Mouse (Mus musculus) CD4-positive, CD25-positive, alpha-beta regulatory T cell, adult 4 months (primary cell): Measurements from ENCODE around the gene Kpnb1. TPM values are rescaled to one million over a fixed set of nuclear protein-coding genes. Genes with fewer than 3 reads are reported as not detected.
"Not testable (repeated sequence)": the region's sequence is repeated elsewhere in the genome, so short reads cannot be mapped to it uniquely, and the experiment has no call there.

Source experiments
- ATAC-seq: one replicate; pipeline ENCODE4 v1.8.0; 2017
- polyA plus RNA-seq, 2 experiments: library from polyadenylated mRNA; unstranded; fragments of 100-300 nt; shearing (Covaris generic); gene quantifications; one replicate each; pipeline ENCODE4 v1.2.1; 2017

The Kpnb1 gene
- polyA plus RNA-seq: 10 to 100 TPM; 23.5 to 33.4 TPM

GRCm38 (mm10) chr11:97187764-97188642, at the start of gene Kpnb1:
Gene Kpnb1 (minus strand): TSS chr11:97187881.
- peak; percentile 76 for ATAC-seq

GRCm38 (mm10) chr11:97232436-97232835, 44.8 kb upstream of the Kpnb1 start:
- ATAC-seq: no peak

GRCm38 (mm10) chr11:97229396-97229795, 41.7 kb upstream of the Kpnb1 start:
- no peak for ATAC-seq

- no peak for ATAC-seq
These were observed 41.3 kb upstream of the Kpnb1 start for GRCm38 (mm10) chr11:97228985-97229384.

GRCm38 (mm10) chr11:97226131-97226530, 38.5 kb upstream of the Kpnb1 start:
- ATAC-seq: no peak

- no peak for ATAC-seq
These were observed 35.8 kb upstream of the Kpnb1 start for GRCm38 (mm10) chr11:97223485-97223884.

- ATAC-seq: no peak
These were observed 33.9 kb upstream of the Kpnb1 start for GRCm38 (mm10) chr11:97221611-97222010.

- no peak for ATAC-seq
These were observed 32.5 kb upstream of the Kpnb1 start for GRCm38 (mm10) chr11:97220211-97220610.

- no peak for ATAC-seq
These were observed 26.7 kb upstream of the Kpnb1 start for GRCm38 (mm10) chr11:97214411-97214810.

GRCm38 (mm10) chr11:97210728-97211400, 23.2 kb upstream of the Kpnb1 start:
- no peak for ATAC-seq

- no peak for ATAC-seq
These were observed 19.3 kb upstream of the Kpnb1 start for GRCm38 (mm10) chr11:97207011-97207422.

- no peak for ATAC-seq
These were observed 11.8 kb upstream of the Kpnb1 start for GRCm38 (mm10) chr11:97199519-97199918.

GRCm38 (mm10) chr11:97198601-97199000, 10.9 kb upstream of the Kpnb1 start:
- no peak for ATAC-seq

- ATAC-seq: no peak
These were observed 9.3 kb upstream of the Kpnb1 start for GRCm38 (mm10) chr11:97197021-97197420.

GRCm38 (mm10) chr11:97196541-97196940, 8.9 kb upstream of the Kpnb1 start:
- ATAC-seq: no peak

- no peak for ATAC-seq
These were observed 4.9 kb upstream of the Kpnb1 start for GRCm38 (mm10) chr11:97192621-97192951.

GRCm38 (mm10) chr11:97191915-97192620, 4.4 kb upstream of the Kpnb1 start:
- no peak for ATAC-seq

- ATAC-seq: no peak
These were observed 3.3 kb upstream of the Kpnb1 start for GRCm38 (mm10) chr11:97190992-97191391.

- not testable (repeated sequence) for ATAC-seq
These were observed 2.0 kb upstream of the Kpnb1 start for GRCm38 (mm10) chr11:97189645-97190044.

GRCm38 (mm10) chr11:97189231-97189630, 1.6 kb upstream of the Kpnb1 start:
- ATAC-seq: no peak

- no peak for ATAC-seq
These were observed 918 bp upstream of the Kpnb1 start for GRCm38 (mm10) chr11:97188643-97188955.

GRCm38 (mm10) chr11:97186947-97187763, 526 bp downstream of the Kpnb1 start:
- peak; percentile 66 for ATAC-seq
